Mouse (Mus musculus) layer of hippocampus, postnatal 10 days (tissue): ENCODE measurements around the gene Fcgr1. TPM values are rescaled to one million over a fixed set of nuclear protein-coding genes. Genes with fewer than 3 reads are reported as not detected.

Experiments used
- microRNA-seq, 2 experiments: library from miRNA; unstranded; fragments of <30 nt; microRNA quantifications; one replicate each; pipeline ENCODE4 v1.2.0; 2021
- total RNA-seq, 2 experiments: library from RNA; stranded (reverse); gene quantifications; 2 replicates each; pipeline ENCODE4 v1.2.3; 2021

Fcgr1 gene
- total RNA-seq, 2 experiments from 2014 or later = 1.9 TPM

Small RNA genes within 50 kb of the gene (microRNA-seq; reads per million reads assigned to microRNA genes)
- 0 reads per million in 2 experiments for gene Gm47311
- 0 reads per million in 2 experiments for gene Gm47313

Other genes with a start within 250 kb of the Fcgr1 start
- gene Vps45, start 235.5 kb downstream of the Fcgr1 start, total RNA-seq = 10 to 100 TPM; 41.9 to 42.2 TPM
- 10 to 100 TPM; 17.7 to 21.0 TPM for gene Otud7b, start 189.4 kb downstream of the Fcgr1 start, total RNA-seq
- gene Mtmr11, start 132.0 kb downstream of the Fcgr1 start, total RNA-seq = 1 to 10 TPM; 5.5 to 9.2 TPM
- gene Sf3b4, start 121.6 kb downstream of the Fcgr1 start, total RNA-seq = 10 to 100 TPM; 54.3 to 55.7 TPM
- 100 to 1,000 TPM; 317 to 343 TPM for gene Sv2a, start 112.8 kb downstream of the Fcgr1 start, total RNA-seq
- gene Bola1, start 74.3 kb downstream of the Fcgr1 start, total RNA-seq = 10 to 100 TPM; 20.9 to 22.8 TPM
- 10 to 100 TPM; 16.7 to 16.8 TPM for gene Hist2h2ab, start 74.1 kb downstream of the Fcgr1 start, total RNA-seq
- 10 to 100 TPM; 42.5 to 52.0 TPM for gene Hist2h2ac, start 73.1 kb downstream of the Fcgr1 start, total RNA-seq
- 1 to 10 TPM; 3.9 TPM for gene Hist2h2be, start 72.8 kb downstream of the Fcgr1 start, total RNA-seq
- gene Hist2h3c2, start 54.8 kb downstream of the Fcgr1 start, total RNA-seq = 10 to 100 TPM; 18.2 to 19.1 TPM
- gene Hist2h2aa2, start 53.7 kb downstream of the Fcgr1 start, total RNA-seq = 100 to 1,000 TPM; 287 to 323 TPM
- 10 to 100 TPM in 1 of 2 experiments, 1 to 10 TPM in 1; 6.0 to 16.1 TPM for gene Hist2h2aa1, start 48.5 kb downstream of the Fcgr1 start, total RNA-seq
- gene Hist2h3c1, start 47.3 kb downstream of the Fcgr1 start, total RNA-seq = not detected
- gene Hist2h4, start 30.7 kb downstream of the Fcgr1 start, total RNA-seq = 10 to 100 TPM; 32.6 to 33.2 TPM
- 100 to 1,000 TPM; 161 to 165 TPM for gene Hist2h3b, start 25.3 kb downstream of the Fcgr1 start, total RNA-seq
- 100 to 1,000 TPM; 211 to 217 TPM for gene Hist2h2bb, start 24.2 kb downstream of the Fcgr1 start, total RNA-seq
- not detected for gene BC107364, start 158.3 kb upstream of the Fcgr1 start, total RNA-seq
- gene Hfe2, start 231.2 kb upstream of the Fcgr1 start, total RNA-seq = under 1 TPM; 0.41 to 0.49 TPM